Mouse (Mus musculus) lung, embryonic 16.5 days (tissue): ENCODE results near the gene Serpina1e. TPM values are rescaled to one million over a fixed set of nuclear protein-coding genes. Genes with fewer than 3 reads are reported as not detected.

Experiments
- ATAC-seq: fragments of 200-750 bp; cut with Nextera tagmentation; 2 replicates; pipeline ENCODE4 v1.8.0; 2017; ENCODE audit warnings: low read depth, mild to moderate bottlenecking, moderate library complexity
- H3K27ac ChIP-seq: fragments of 300-500 bp; sonication (generic); 2 replicates; pipeline ENCODE4 v1.5.1; 2014; ENCODE audit warnings: mild to moderate bottlenecking, control low read depth, low read length
- H3K27me3 ChIP-seq: fragments of 300-500 bp; sonication (generic); 2 replicates; pipeline ENCODE4 v1.6.1; 2014; ENCODE audit warnings: low read depth, low read length, mixed read lengths; ENCODE audit not compliant: control insufficient read depth, insufficient read depth
- H3K36me3 ChIP-seq: fragments of 300-500 bp; sonication (generic); 2 replicates; pipeline ENCODE4 v1.6.1; 2014; ENCODE audit warnings: low read length; ENCODE audit not compliant: control insufficient read depth, insufficient read depth
- H3K4me1 ChIP-seq: fragments of 300-500 bp; sonication (generic); replicated peaks from 2 replicates; pipeline ENCODE4 v1.6.1; 2014; ENCODE audit warnings: low read length, mixed read lengths; ENCODE audit not compliant: control insufficient read depth, insufficient read depth
- H3K4me2 ChIP-seq: fragments of 300-500 bp; sonication (generic); 2 replicates; pipeline ENCODE4 v1.6.1; 2014; ENCODE audit warnings: low read depth, low read length, control low read depth
- H3K4me3 ChIP-seq: fragments of 300-500 bp; sonication (generic); 2 replicates; pipeline ENCODE4 v1.5.1; 2014; ENCODE audit warnings: mild to moderate bottlenecking, low read length, control low read depth
- H3K9ac ChIP-seq: fragments of 300-500 bp; sonication (generic); 2 replicates; pipeline ENCODE4 v1.6.1; 2014; ENCODE audit warnings: low read length, control low read depth
- H3K9me3 ChIP-seq: fragments of 300-500 bp; sonication (generic); 2 replicates; pipeline ENCODE4 v1.6.1; 2016; ENCODE audit warnings: low read length; ENCODE audit not compliant: control insufficient read depth
- WGBS: fragments of 180-500 bp; shearing (Covaris S2); extraction: QIAGEN DNeasy Blood & Tissue Kit; methylation state at CpG from one replicate; pipeline ENCODE4 v1.1.7; 2014; 5-methylcytosine and 5-hydroxymethylcytosine counted together
- polyA plus RNA-seq: library from polyadenylated mRNA; unstranded; fragments of >200 nt; fragmentation: Nextera tagmentation; extraction: Ambion mirVana; gene quantifications from 2 replicates; pipeline ENCODE4 v1.2.1, GENCODE M21; 2015

Serpina1e gene
- polyA plus RNA-seq: 0.85 and 7.3 TPM in 2 replicates

- H3K4me1 ChIP-seq: no peaks in the 10 kb centered on the region
- H3K27me3 ChIP-seq: no peaks in the 10 kb centered on the region
- no peak for ATAC-seq
- no peak within 1 kb of the TSS for H3K9ac ChIP-seq
- H3K4me2 ChIP-seq: no peak within 1 kb of the TSS
- H3K9me3 ChIP-seq: no peaks in the 10 kb centered on the region
- H3K27ac ChIP-seq: no peak within 1 kb of the TSS
- no peaks in the 10 kb centered on the region for H3K36me3 ChIP-seq
- 74% methylated on average over 3 of the region's 3 CpGs for WGBS
- no peak within 1 kb of the TSS for H3K4me3 ChIP-seq
Measured at GRCm38 (mm10) chr12:103958798-103959197, at the start of gene Serpina1e. Gene Serpina1e, minus strand, starts transcription at chr12:103958975.

GRCm38 (mm10) chr12:104004689-104005088, 45.9 kb upstream of the Serpina1e start:
- Histone ChIP-seq H3K27me3 (no peaks in the 10 kb centered on the region), H3K36me3 (no peaks in the 10 kb centered on the region), H3K4me1 (peaks cover 15% of the 10 kb centered on the region), H3K4me3 (no peak overlapping the region), H3K4me2 (no peak overlapping the region), H3K9ac (no peak overlapping the region), H3K9me3 (0 out of 2 replicates have a peak, but pooled peaks cover 2% of the 10 kb centered on the region), H3K27ac (no peak overlapping the region)
- WGBS: 77% methylated on average over 5 of the region's 5 CpGs
- ATAC-seq: no peak

- WGBS: 15% methylated on average over 4 of the region's 4 CpGs
- Histone ChIP-seq H3K4me1 (peaks cover 15% of the 10 kb centered on the region), H3K9me3 (0 out of 2 replicates have a peak, but pooled peaks cover 2% of the 10 kb centered on the region), H3K36me3 (no peaks in the 10 kb centered on the region), H3K4me3 (no peak overlapping the region), H3K27ac (peak overlapping the region; percentile 76), H3K27me3 (no peaks in the 10 kb centered on the region), H3K4me2 (no peak overlapping the region; the same call in 1 of the 2 replicates), H3K9ac (no peak overlapping the region)
- ATAC-seq: peak; percentile 63
Measured at GRCm38 (mm10) chr12:104003238-104003612, 44.5 kb upstream of the Serpina1e start.

GRCm38 (mm10) chr12:104002569-104003237, 43.9 kb upstream of the Serpina1e start:
- no peaks in the 10 kb centered on the region for H3K27me3 ChIP-seq
- H3K9ac ChIP-seq: no peak overlapping the region
- ATAC-seq: peak; percentile 81
- no peak overlapping the region for H3K4me3 ChIP-seq
- H3K4me2 ChIP-seq: no peak overlapping the region; the same call in 1 of the 2 replicates
- H3K9me3 ChIP-seq: 0 out of 2 replicates have a peak, but pooled peaks cover 2% of the 10 kb centered on the region
- peak overlapping the region; percentile 76 for H3K27ac ChIP-seq
- H3K4me1 ChIP-seq: peaks cover 15% of the 10 kb centered on the region
- no peaks in the 10 kb centered on the region for H3K36me3 ChIP-seq
- WGBS: 20% methylated on average over 10 of the region's 10 CpGs

- no peak for ATAC-seq
- Histone ChIP-seq H3K9ac (no peak overlapping the region), H3K27ac (no peak overlapping the region), H3K4me1 (peaks cover 15% of the 10 kb centered on the region), H3K4me3 (no peak overlapping the region), H3K4me2 (no peak overlapping the region), H3K36me3 (no peaks in the 10 kb centered on the region), H3K9me3 (0 out of 2 replicates have a peak, but pooled peaks cover 2% of the 10 kb centered on the region), H3K27me3 (no peaks in the 10 kb centered on the region)
- 82% methylated on average over 3 of the region's 3 CpGs for WGBS
Measured at GRCm38 (mm10) chr12:104000594-104000993, 41.8 kb upstream of the Serpina1e start.

- no peak overlapping the region for H3K4me2 ChIP-seq
- no peaks in the 10 kb centered on the region for H3K36me3 ChIP-seq
- no peak overlapping the region for H3K9ac ChIP-seq
- ATAC-seq: no peak
- WGBS: 83% methylated on average over 8 of the region's 8 CpGs
- H3K9me3 ChIP-seq: 0 out of 2 replicates have a peak, but pooled peaks cover 2% of the 10 kb centered on the region
- peaks cover 15% of the 10 kb centered on the region for H3K4me1 ChIP-seq
- no peaks in the 10 kb centered on the region for H3K27me3 ChIP-seq
- no peak overlapping the region for H3K4me3 ChIP-seq
- H3K27ac ChIP-seq: no peak overlapping the region
Measured at GRCm38 (mm10) chr12:103999611-104000010, 40.8 kb upstream of the Serpina1e start.

- H3K27ac ChIP-seq: no peak overlapping the region
- no peak overlapping the region for H3K9ac ChIP-seq
- H3K27me3 ChIP-seq: no peaks in the 10 kb centered on the region
- ATAC-seq: peak; percentile 44
- H3K9me3 ChIP-seq: no peaks in the 10 kb centered on the region
- no peaks in the 10 kb centered on the region for H3K4me1 ChIP-seq
- no peak overlapping the region for H3K4me3 ChIP-seq
- no peak overlapping the region for H3K4me2 ChIP-seq
- WGBS: 55% methylated on average over 2 of the region's 2 CpGs
- H3K36me3 ChIP-seq: no peaks in the 10 kb centered on the region
Measured at GRCm38 (mm10) chr12:103996513-103996912, 37.7 kb upstream of the Serpina1e start.

GRCm38 (mm10) chr12:103995292-103996072, 36.7 kb upstream of the Serpina1e start:
- no peaks in the 10 kb centered on the region for H3K27me3 ChIP-seq

GRCm38 (mm10) chr12:103992945-103993344, 34.2 kb upstream of the Serpina1e start:
- no peak overlapping the region for H3K4me2 ChIP-seq
- H3K4me1 ChIP-seq: no peaks in the 10 kb centered on the region
- H3K27me3 ChIP-seq: no peaks in the 10 kb centered on the region
- H3K36me3 ChIP-seq: no peaks in the 10 kb centered on the region
- 48% methylated on average over 7 of the region's 7 CpGs for WGBS
- H3K9me3 ChIP-seq: no peaks in the 10 kb centered on the region
- ATAC-seq: no peak
- H3K9ac ChIP-seq: no peak overlapping the region
- no peak overlapping the region for H3K27ac ChIP-seq
- H3K4me3 ChIP-seq: no peak overlapping the region

More at GRCm38 (mm10) chr12:103995292-103996072, 36.7 kb upstream of the Serpina1e start:
- H3K27ac ChIP-seq: no peak overlapping the region
- no peaks in the 10 kb centered on the region for H3K36me3 ChIP-seq
- H3K9me3 ChIP-seq: no peaks in the 10 kb centered on the region
- no peak overlapping the region for H3K9ac ChIP-seq
- no peaks in the 10 kb centered on the region for H3K4me1 ChIP-seq
- peak; percentile 68; the same call in 1 of the 2 replicates for ATAC-seq
- 41% methylated on average over 5 of the region's 5 CpGs for WGBS
- no peak overlapping the region for H3K4me2 ChIP-seq
- no peak overlapping the region for H3K4me3 ChIP-seq
